Mouse (Mus musculus): ENCODE results near the gene Cnst. TPM values are rescaled to one million over a fixed set of nuclear protein-coding genes. Genes with fewer than 3 reads are reported as not detected.

Cnst gene
- polyA plus RNA-seq, 1 experiment from 2014 or later = 33.4 TPM

- H3K4me2 ChIP-seq (replicated peaks) = no peak overlapping the region
- no peaks in the 10 kb centered on the region for H3K27me3 ChIP-seq
- H3K9me3 ChIP-seq (replicated peaks) = no peaks in the 10 kb centered on the region
- H3K27ac ChIP-seq = no peak overlapping the region
- H3K4me1 ChIP-seq = peaks cover 6% of the 10 kb centered on the region
- peaks cover 8% of the 10 kb centered on the region; the same call in 1 of the 2 replicates for H3K36me3 ChIP-seq
- WGBS = 44% methylated on average over 5 of the region's 5 CpGs
- no peak overlapping the region for H3K9ac ChIP-seq
- no peak overlapping the region for H3K4me3 ChIP-seq
- no peak for ATAC-seq (ENCODE audit: low FRiP score)
These were observed 65.0 kb downstream of the Cnst start for GRCm38 (mm10) chr1:179611182-179611581.

- ATAC-seq (ENCODE audit: low FRiP score) = no peak
- no peak overlapping the region for H3K27ac ChIP-seq
- H3K9ac ChIP-seq = no peak overlapping the region
- 92% methylated on average over 6 of the region's 6 CpGs for WGBS
- H3K4me2 ChIP-seq (replicated peaks) = no peak overlapping the region
- H3K4me3 ChIP-seq = no peak overlapping the region
- peaks cover 8% of the 10 kb centered on the region; the same call in 1 of the 2 replicates for H3K36me3 ChIP-seq
- H3K27me3 ChIP-seq = no peaks in the 10 kb centered on the region
- H3K4me1 ChIP-seq = peaks cover 6% of the 10 kb centered on the region
- no peaks in the 10 kb centered on the region for H3K9me3 ChIP-seq (replicated peaks)
These were observed 66.2 kb downstream of the Cnst start for GRCm38 (mm10) chr1:179612418-179612817.

GRCm38 (mm10) chr1:179612986-179613505, 66.9 kb downstream of the Cnst start:
- Histone ChIP-seq H3K4me1 (peaks cover 6% of the 10 kb centered on the region), H3K27me3 (no peaks in the 10 kb centered on the region), H3K4me2 (replicated peaks) (no peak overlapping the region), H3K36me3 (peaks cover 8% of the 10 kb centered on the region; the same call in 1 of the 2 replicates), H3K9ac (no peak overlapping the region), H3K9me3 (replicated peaks) (no peaks in the 10 kb centered on the region), H3K4me3 (no peak overlapping the region), H3K27ac (no peak overlapping the region)
- 75% methylated on average over 9 of the region's 9 CpGs for WGBS
- no peak for ATAC-seq (ENCODE audit: low FRiP score)

GRCm38 (mm10) chr1:179617426-179617825, 71.3 kb downstream of the Cnst start:
- Histone ChIP-seq H3K9me3 (replicated peaks) (no peaks in the 10 kb centered on the region), H3K4me1 (no peaks in the 10 kb centered on the region), H3K27me3 (no peaks in the 10 kb centered on the region), H3K4me3 (no peak overlapping the region), H3K9ac (no peak overlapping the region), H3K4me2 (replicated peaks) (no peak overlapping the region), H3K27ac (no peak overlapping the region), H3K36me3 (0 out of 2 replicates have a peak, but pooled peaks cover 4% of the 10 kb centered on the region)
- WGBS = 87% methylated on average over 7 of the region's 7 CpGs
- ATAC-seq (ENCODE audit: low FRiP score) = no peak

- H3K4me3 ChIP-seq = no peak overlapping the region
- no peak for ATAC-seq (ENCODE audit: low FRiP score)
- H3K27me3 ChIP-seq = no peaks in the 10 kb centered on the region
- no peak overlapping the region for H3K9ac ChIP-seq
- no peaks in the 10 kb centered on the region for H3K9me3 ChIP-seq (replicated peaks)
- WGBS = 93% methylated on average over 12 of the region's 12 CpGs
- no peak overlapping the region for H3K27ac ChIP-seq
- H3K36me3 ChIP-seq = peaks cover 15% of the 10 kb centered on the region
- H3K4me1 ChIP-seq = no peaks in the 10 kb centered on the region
- no peak overlapping the region for H3K4me2 ChIP-seq (replicated peaks)
These were observed 76.5 kb downstream of the Cnst start for GRCm38 (mm10) chr1:179622665-179623064.

- no peak overlapping the region for H3K4me2 ChIP-seq (replicated peaks)
- H3K9ac ChIP-seq = no peak overlapping the region
- H3K9me3 ChIP-seq (replicated peaks) = no peaks in the 10 kb centered on the region
- WGBS = 66% methylated on average over 4 of the region's 4 CpGs
- no peaks in the 10 kb centered on the region for H3K4me1 ChIP-seq
- H3K27ac ChIP-seq = no peak overlapping the region
- peaks cover 15% of the 10 kb centered on the region for H3K36me3 ChIP-seq
- no peaks in the 10 kb centered on the region for H3K27me3 ChIP-seq
- no peak overlapping the region for H3K4me3 ChIP-seq
- no peak for ATAC-seq (ENCODE audit: low FRiP score)
These were observed 77.5 kb downstream of the Cnst start for GRCm38 (mm10) chr1:179623657-179624056.

GRCm38 (mm10) chr1:179624354-179624753, 78.2 kb downstream of the Cnst start:
- 74% methylated on average over 4 of the region's 4 CpGs for WGBS
- Histone ChIP-seq H3K4me1 (no peaks in the 10 kb centered on the region), H3K27me3 (no peaks in the 10 kb centered on the region), H3K9me3 (replicated peaks) (no peaks in the 10 kb centered on the region), H3K4me2 (replicated peaks) (no peak overlapping the region), H3K27ac (no peak overlapping the region), H3K4me3 (no peak overlapping the region), H3K9ac (no peak overlapping the region), H3K36me3 (peaks cover 15% of the 10 kb centered on the region)
- no peak for ATAC-seq (ENCODE audit: low FRiP score)

GRCm38 (mm10) chr1:179627855-179628254, 81.7 kb downstream of the Cnst start:
- no peak for ATAC-seq (ENCODE audit: low FRiP score)
- Histone ChIP-seq H3K4me2 (replicated peaks) (no peak overlapping the region), H3K9me3 (replicated peaks) (no peaks in the 10 kb centered on the region), H3K4me1 (no peaks in the 10 kb centered on the region), H3K27ac (no peak overlapping the region), H3K9ac (no peak overlapping the region), H3K27me3 (no peaks in the 10 kb centered on the region), H3K36me3 (peaks cover 15% of the 10 kb centered on the region), H3K4me3 (no peak overlapping the region)
- WGBS = 83% methylated on average over 4 of the region's 4 CpGs

- no peak overlapping the region for H3K4me2 ChIP-seq (replicated peaks)
- no peaks in the 10 kb centered on the region for H3K27me3 ChIP-seq
- H3K9ac ChIP-seq = no peak overlapping the region
- no peak overlapping the region for H3K4me3 ChIP-seq
- peaks cover 15% of the 10 kb centered on the region for H3K36me3 ChIP-seq
- 77% methylated on average over 8 of the region's 8 CpGs for WGBS
- H3K9me3 ChIP-seq (replicated peaks) = no peaks in the 10 kb centered on the region
- no peak overlapping the region for H3K27ac ChIP-seq
- H3K4me1 ChIP-seq = no peaks in the 10 kb centered on the region
- no peak for ATAC-seq (ENCODE audit: low FRiP score)
These were observed 82.4 kb downstream of the Cnst start for GRCm38 (mm10) chr1:179628438-179629106.

GRCm38 (mm10) chr1:179629276-179629675, 83.1 kb downstream of the Cnst start:
- H3K9ac ChIP-seq = no peak overlapping the region
- WGBS = 81% methylated on average over 5 of the region's 5 CpGs
- H3K36me3 ChIP-seq = peaks cover 15% of the 10 kb centered on the region
- no peak overlapping the region for H3K4me3 ChIP-seq
- ATAC-seq (ENCODE audit: low FRiP score) = no peak
- H3K9me3 ChIP-seq (replicated peaks) = no peaks in the 10 kb centered on the region
- no peaks in the 10 kb centered on the region for H3K4me1 ChIP-seq
- no peaks in the 10 kb centered on the region for H3K27me3 ChIP-seq
- no peak overlapping the region for H3K27ac ChIP-seq
- no peak overlapping the region for H3K4me2 ChIP-seq (replicated peaks)

GRCm38 (mm10) chr1:179632746-179633413, 86.7 kb downstream of the Cnst start:
- Histone ChIP-seq H3K4me1 (no peaks in the 10 kb centered on the region), H3K4me2 (replicated peaks) (no peak overlapping the region), H3K27me3 (no peaks in the 10 kb centered on the region), H3K9ac (no peak overlapping the region), H3K4me3 (no peak overlapping the region), H3K27ac (no peak overlapping the region), H3K9me3 (replicated peaks) (no peaks in the 10 kb centered on the region), H3K36me3 (no peaks in the 10 kb centered on the region)
- WGBS = 86% methylated on average over 11 of the region's 11 CpGs
- no peak for ATAC-seq (ENCODE audit: low FRiP score)

- no peak for ATAC-seq (ENCODE audit: low FRiP score)
- H3K27ac ChIP-seq = no peak overlapping the region
- H3K27me3 ChIP-seq = no peaks in the 10 kb centered on the region
- no peak overlapping the region for H3K4me2 ChIP-seq (replicated peaks)
- H3K9ac ChIP-seq = no peak overlapping the region
- H3K9me3 ChIP-seq (replicated peaks) = no peaks in the 10 kb centered on the region
- H3K4me3 ChIP-seq = no peak overlapping the region
- H3K36me3 ChIP-seq = no peaks in the 10 kb centered on the region
- WGBS = 61% methylated on average over 1 of the region's 1 CpGs
- H3K4me1 ChIP-seq = no peaks in the 10 kb centered on the region
These were observed 87.2 kb downstream of the Cnst start for GRCm38 (mm10) chr1:179633414-179633752.

GRCm38 (mm10) chr1:179634159-179634558, 88.0 kb downstream of the Cnst start:
- no peak overlapping the region for H3K4me2 ChIP-seq (replicated peaks)
- H3K4me1 ChIP-seq = no peaks in the 10 kb centered on the region
- H3K4me3 ChIP-seq = no peak overlapping the region
- no peak for ATAC-seq (ENCODE audit: low FRiP score)
- no peaks in the 10 kb centered on the region for H3K9me3 ChIP-seq (replicated peaks)
- H3K27me3 ChIP-seq = no peaks in the 10 kb centered on the region
- H3K36me3 ChIP-seq = no peaks in the 10 kb centered on the region
- no peak overlapping the region for H3K27ac ChIP-seq
- WGBS = 85% methylated on average over 3 of the region's 3 CpGs
- no peak overlapping the region for H3K9ac ChIP-seq
